Mouse (Mus musculus) urinary bladder, postnatal 25 days (tissue): ENCODE data around the gene Taar9.
"Not testable (repeated sequence)": the region's sequence is repeated elsewhere in the genome, so short reads cannot be mapped to it uniquely, and the experiment has no call there.

Experiments
- DNase-seq: peaks from one replicate; pipeline ENCODE4 v3.0.0; 2022; ENCODE audit warnings: low spot score

The Taar9 gene

DNA sequence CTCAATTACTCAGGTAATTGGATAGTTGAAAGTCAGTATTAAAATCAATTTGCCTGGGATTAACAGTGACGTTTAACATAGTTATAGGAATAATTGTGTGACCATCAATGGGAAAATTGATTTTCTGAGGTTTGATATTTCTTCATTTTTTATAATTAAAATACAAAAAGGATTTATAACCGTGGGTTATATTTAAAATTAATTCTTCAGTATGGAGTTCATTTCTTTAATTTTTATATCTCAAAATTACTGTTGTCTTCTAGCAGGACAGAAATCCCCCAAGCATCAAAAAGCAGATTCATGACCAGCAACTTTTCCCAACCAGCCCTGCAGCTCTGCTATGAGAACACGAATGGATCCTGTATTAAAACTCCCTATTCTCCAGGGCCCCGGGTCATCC lies 33.1 kb downstream of the Taar9 start, which contains the start of gene Taar8a:
Taar8a (plus strand) TSS at position 301 of the 400 bp plus-strand sequence.
- not testable (repeated sequence) for DNase-seq

DNA sequence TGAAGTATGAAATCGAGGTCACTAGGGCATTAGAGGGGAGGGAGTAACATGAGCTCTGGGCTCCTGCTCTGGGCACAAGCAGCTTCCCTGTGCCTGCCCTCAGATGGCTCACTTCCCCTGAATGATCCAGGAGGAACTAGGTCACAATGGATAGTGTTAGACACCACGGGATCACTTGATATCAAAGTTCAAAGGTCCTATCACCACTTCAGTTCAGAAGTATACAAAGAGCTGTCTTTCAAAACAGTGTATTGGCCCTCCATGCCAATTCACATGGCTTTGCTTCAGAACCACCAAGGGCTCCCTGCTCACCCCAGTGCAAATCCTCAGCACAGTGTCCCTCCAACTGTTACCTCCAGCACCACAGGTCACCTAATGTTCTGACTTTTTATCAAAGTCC lies 34.6 kb downstream of the Taar9 start:
- not testable (repeated sequence) for DNase-seq

DNA sequence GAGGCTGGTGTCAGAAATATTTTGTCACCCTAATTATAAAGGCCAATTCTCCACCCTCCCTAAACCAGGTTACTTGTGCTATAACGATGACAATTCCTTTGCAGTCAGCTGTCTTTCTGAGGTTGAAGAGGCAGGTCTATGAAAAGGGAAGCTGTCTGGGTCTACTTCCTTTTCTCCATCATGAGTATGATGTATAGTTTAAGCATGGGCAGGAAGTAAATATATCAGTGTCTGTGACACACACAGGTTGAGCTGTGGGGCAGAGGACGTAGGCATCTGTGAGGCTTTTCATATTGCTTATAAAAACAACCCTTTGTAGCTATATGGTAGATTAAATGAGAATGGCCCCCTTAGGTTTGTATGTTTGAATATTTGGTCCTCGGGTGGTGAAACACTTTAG lies 50.3 kb downstream of the Taar9 start:
- no peak for DNase-seq
